Mouse (Mus musculus) layer of hippocampus, adult 2 months (tissue): ENCODE results near the gene Ptpn1. TPM values are rescaled to one million over a fixed set of nuclear protein-coding genes. Genes with fewer than 3 reads are reported as not detected.

Source experiments
- DNase-seq, 2 experiments: peaks; one replicate each; pipeline ENCODE4 v3.0.0; 2022; ENCODE audit warnings: low spot score in 2 of 2
- H3K27ac ChIP-seq: fragments of 200-600 bp; 2 replicates; pipeline ENCODE4 v1.8.1; 2022
- H3K4me3 ChIP-seq: fragments of 200-600 bp; 2 replicates; pipeline ENCODE4 v1.8.1; 2022; ENCODE audit warnings: mild to moderate bottlenecking
- CTCF ChIP-seq: fragments of 200-600 bp; conservative IDR thresholded peaks from 2 replicates; pipeline ENCODE4 v1.8.1; 2022; ENCODE audit warnings: antibody characterized with exemption, mild to moderate bottlenecking, moderate library complexity
- long read RNA-seq, 2 experiments: library from polyadenylated mRNA; stranded (forward); transcript quantifications; one replicate each; pipeline ENCODE4 v2.0.0; 2021; ENCODE audit warnings: borderline mapping rate in 2 of 2
- total RNA-seq, 2 experiments: library from RNA; stranded (reverse); gene quantifications; 2 replicates each; pipeline ENCODE4 v1.2.3; 2021

The Ptpn1 gene
- total RNA-seq: 10 to 100 TPM; 56.3 to 64.4 TPM
- long read RNA-seq, experiment 1, full-length matches to known transcripts: 35 of 51 reads
- long read RNA-seq, experiment 1, partial matches to known transcripts: 15 of 51 reads
- long read RNA-seq, experiment 1, other reads (novel, unspliced or antisense): 1 of 51 reads
- long read RNA-seq, experiment 2, full-length matches to known transcripts: 39 of 60 reads
- long read RNA-seq, experiment 2, partial matches to known transcripts: 8 of 60 reads
- long read RNA-seq, experiment 2, other reads (novel, unspliced or antisense): 13 of 60 reads

- peak within 1 kb of the TSS; percentile 94 for H3K27ac ChIP-seq
- DNase-seq: peak; percentile 98 to 99
- H3K4me3 ChIP-seq: peak within 1 kb of the TSS; percentile 100
- TF ChIP-seq CTCF: no peak
Measured at GRCm38 (mm10) chr2:167931985-167932726, at the start of gene Ptpn1. Gene Ptpn1, plus strand, starts transcription at chr2:167932057.

DNA sequence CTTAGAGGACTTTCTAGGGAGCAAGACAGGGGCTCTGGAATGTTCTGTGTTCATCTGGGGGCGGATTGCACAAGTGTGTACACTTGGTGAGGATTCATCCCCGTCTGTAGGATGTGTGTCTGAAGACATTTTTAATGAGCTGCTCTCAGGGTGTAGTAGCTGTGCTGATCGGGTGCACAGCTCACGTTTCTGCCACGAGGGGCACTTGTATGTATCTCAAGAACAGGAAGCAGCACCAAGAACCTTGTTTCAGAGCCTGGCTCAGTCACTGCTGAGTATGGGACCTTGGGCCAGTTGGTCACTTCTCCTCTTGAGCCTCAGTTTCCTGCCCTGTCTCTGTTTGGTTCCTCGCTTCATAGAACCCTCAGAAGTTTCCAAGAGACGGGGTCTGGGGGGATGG lies 45.4 kb upstream of the Ptpn1 start:
- no peak for TF ChIP-seq CTCF
- Histone ChIP-seq H3K27ac (no peak overlapping the region), H3K4me3 (no peak overlapping the region)
- no peak for DNase-seq

- Histone ChIP-seq H3K4me3 (peak overlapping the region; percentile 31; the same call in 1 of the 2 replicates), H3K27ac (no peak overlapping the region)
- DNase-seq: no peak
- TF ChIP-seq CTCF: no peak
Measured at GRCm38 (mm10) chr2:167887516-167888347, 44.1 kb upstream of the Ptpn1 start.

DNA sequence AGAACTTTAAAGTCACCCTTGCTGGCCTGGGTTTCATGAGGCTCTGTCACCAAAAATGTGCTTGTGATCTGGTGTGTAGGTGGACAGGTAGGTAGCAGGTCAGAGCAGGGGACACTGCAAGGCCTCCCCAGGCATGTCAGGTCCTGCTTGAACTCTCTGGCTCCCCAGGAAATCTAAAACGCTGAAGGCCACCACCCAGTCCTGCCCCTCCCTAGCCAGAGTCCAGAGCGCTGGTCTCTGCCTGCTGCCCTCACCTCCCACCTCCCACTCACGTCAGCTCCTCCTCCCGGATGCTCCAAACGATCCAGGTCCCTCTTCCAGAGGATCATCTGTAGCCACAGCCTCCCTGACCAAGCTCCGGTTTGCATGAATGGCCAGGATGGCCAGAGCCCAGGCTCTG lies 43.0 kb upstream of the Ptpn1 start:
- no peak for TF ChIP-seq CTCF
- H3K4me3 ChIP-seq: no peak overlapping the region

GRCm38 (mm10) chr2:167889886-167890285 lies 42.0 kb upstream of the Ptpn1 start:
- no peak for DNase-seq
- no peak for TF ChIP-seq CTCF
- Histone ChIP-seq H3K4me3 (no peak overlapping the region), H3K27ac (peak overlapping the region; percentile 28; the same call in 1 of the 2 replicates)

More for the DNA sequence above, 43.0 kb upstream of the Ptpn1 start:
- no peak for DNase-seq
- no peak overlapping the region for H3K27ac ChIP-seq

DNA sequence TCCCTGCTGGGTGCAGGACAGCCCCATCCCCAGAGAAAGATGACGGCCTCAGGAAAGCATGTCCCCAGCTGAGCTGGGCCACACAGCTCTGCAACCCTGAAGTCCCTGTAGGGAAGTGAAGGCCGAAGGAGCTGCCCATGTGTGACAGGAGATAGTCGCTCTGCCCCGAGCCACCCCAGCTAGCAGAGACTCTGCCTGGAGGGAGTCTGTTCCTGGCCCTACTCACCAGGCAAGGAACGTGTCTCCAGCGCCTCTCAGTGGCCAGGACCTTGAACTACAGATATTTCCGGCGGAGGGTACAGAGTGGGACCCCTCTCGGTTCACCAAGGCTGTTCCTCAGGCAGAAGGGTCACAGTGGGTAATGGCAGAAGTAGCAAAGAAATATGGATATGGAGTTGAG lies 39.9 kb upstream of the Ptpn1 start:
- TF ChIP-seq CTCF: peak; percentile 92
- Histone ChIP-seq H3K27ac (peak overlapping the region; percentile 61; the same call in 1 of the 2 replicates), H3K4me3 (no peak overlapping the region)
- peak; percentile 32 to 72 for DNase-seq

DNA sequence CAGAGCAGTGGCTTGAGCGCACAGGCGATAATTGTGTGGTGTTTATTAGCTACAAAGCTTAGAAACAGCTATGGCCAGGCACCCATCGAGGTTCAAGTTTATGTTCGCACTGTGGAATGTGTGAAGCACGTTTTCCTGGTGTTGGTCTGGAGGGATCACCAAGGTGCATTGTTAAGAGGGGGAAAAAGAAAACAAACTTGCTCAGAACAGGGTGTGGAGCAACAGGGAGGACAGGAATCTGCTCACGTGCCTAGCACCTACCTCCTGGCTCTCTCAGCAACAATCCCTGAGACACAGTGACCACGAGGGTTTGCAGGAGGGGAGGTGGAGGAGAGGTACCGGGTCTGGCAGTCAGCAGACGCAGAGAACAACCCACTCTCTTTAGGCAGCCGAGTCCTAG lies 38.2 kb upstream of the Ptpn1 start:
- Histone ChIP-seq H3K27ac (no peak overlapping the region), H3K4me3 (no peak overlapping the region)
- no peak for TF ChIP-seq CTCF
- DNase-seq: no peak

- peak; percentile 84 for TF ChIP-seq CTCF
- H3K4me3 ChIP-seq: peak overlapping the region; percentile 44; the same call in 1 of the 2 replicates
- H3K27ac ChIP-seq: no peak overlapping the region
- DNase-seq: peak; percentile 81 to 92
Measured at GRCm38 (mm10) chr2:167894948-167895372, 36.9 kb upstream of the Ptpn1 start.

DNA sequence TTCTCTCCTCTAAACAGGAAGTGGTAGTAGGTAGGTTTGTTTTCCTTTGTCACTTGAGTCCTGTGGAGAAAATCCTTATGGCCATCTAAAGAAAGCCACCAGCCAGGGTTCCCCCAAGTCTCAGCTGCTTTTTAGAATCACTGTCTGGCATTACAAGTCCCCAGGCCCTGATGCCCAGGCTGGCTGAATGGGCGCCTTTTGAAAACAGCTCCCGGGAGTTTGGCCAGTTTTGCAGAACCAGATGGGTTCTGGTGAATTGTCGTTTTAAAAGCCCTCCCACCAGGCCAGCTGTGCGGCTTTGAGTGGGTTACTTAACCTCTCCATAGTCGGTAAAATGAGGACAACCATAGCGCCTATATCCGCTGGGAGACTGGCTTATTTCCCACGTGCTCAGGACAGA lies 34.0 kb upstream of the Ptpn1 start:
- no peak overlapping the region for H3K27ac ChIP-seq
- peak; percentile 49 to 64 for DNase-seq
- no peak for TF ChIP-seq CTCF
- H3K4me3 ChIP-seq: no peak overlapping the region

- Histone ChIP-seq H3K27ac (no peak overlapping the region), H3K4me3 (no peak overlapping the region)
- TF ChIP-seq CTCF: no peak
- no peak for DNase-seq
Measured at GRCm38 (mm10) chr2:167899989-167900421, 31.9 kb upstream of the Ptpn1 start.

DNA sequence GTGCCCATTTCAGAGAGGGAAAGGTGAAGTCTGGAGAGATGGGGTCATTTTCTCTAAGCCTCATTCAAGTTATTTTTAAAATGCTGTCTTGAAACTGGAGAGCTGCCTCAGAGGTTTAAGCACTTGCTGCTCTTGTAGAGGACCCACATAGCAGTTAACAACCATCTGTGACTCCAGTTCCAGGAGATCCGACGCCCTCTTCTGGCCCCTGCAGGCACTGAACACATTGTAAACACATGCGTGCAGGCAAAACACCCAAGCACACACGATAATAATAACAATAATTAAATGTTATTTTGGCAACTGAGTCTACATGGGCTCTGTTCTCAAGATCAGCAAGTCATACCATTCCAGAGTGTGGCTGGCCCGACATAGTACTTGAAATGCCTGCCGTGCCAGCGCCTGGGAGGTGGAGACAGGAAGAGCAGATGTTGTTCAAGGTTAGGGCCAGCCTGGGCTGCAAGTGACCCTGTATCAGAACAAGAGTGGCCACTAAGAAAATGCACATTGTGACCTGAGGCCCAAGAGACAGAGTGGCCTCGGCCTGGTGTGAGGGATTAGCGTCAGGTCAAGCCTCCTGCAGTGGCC lies 29.6 kb upstream of the Ptpn1 start:
- Histone ChIP-seq H3K27ac (no peak overlapping the region), H3K4me3 (no peak overlapping the region)
- peak; percentile 49 for TF ChIP-seq CTCF
- no peak for DNase-seq

DNA sequence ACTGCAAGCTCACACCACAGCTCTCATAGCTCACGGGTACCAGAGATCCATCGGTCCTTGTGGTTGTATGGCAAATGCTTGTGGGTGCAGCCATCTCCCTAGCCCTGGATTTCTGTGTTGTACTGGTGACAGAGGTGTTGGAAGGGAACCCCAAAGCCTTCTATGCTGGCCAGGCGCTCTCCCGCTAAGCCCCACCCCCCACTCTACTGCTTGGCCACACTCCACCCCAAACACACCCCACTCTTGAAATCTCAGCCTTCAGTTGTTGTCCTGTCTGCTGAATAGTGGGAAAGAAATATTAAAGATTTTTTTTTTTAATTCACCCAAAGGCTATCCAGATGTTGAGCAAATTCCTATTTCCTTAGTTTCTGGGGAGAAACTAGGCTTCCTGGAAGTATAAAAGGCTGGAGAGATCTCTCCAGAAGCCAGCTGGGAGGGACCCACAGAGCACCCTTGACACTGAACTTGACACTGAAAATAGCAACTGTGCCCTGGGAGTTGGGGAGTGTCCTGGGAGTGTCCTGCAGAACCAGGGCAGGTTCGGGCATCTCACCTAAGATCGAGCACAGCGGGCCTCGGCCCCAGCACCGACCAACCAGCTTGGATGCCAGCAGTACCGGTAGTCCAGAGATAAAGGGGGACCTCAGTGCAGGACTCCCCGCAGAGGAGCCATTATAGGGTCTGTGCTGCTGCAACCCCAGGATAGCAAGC lies 28.5 kb upstream of the Ptpn1 start:
- no peak for DNase-seq
- TF ChIP-seq CTCF: no peak
- Histone ChIP-seq H3K4me3 (no peak overlapping the region), H3K27ac (no peak overlapping the region)
